Comparison of ENCODE assay signal across 25 mouse cellular contexts in the genomic region with DNA sequence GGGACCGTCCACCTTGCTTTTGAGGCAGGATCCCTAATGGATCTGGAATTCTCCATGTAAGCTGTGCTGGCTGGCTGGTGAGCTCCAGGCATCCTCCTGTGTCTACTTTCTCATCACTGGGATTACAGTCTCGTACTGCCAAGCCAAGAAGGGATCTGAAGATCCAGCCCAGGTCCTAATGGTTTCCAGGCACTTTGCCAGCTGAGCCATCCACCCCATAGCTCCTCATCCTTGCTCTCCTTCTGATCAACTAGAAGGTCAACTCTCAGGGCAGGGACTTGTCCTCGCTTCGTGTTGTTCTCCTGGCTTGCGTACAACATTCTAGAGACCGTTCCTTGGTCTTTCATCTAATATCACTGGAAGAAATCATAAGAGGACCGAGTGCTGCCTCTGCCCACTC. TPM values are rescaled to one million over a fixed set of nuclear protein-coding genes. Genes with fewer than 3 reads are reported as not detected.
DNase-seq lines count a peak whose midpoint lies in the region; ATAC-seq and TF ChIP-seq lines count a peak whose summit lies in the region.
"Had no signal": no experiment of that assay in that cellular context is flagged by ENCODE, and none has a peak within 500 bp of the region (broad histone marks: within the 10 kb centered on the region; RNA-seq: fewer than 3 reads in every experiment).

No protein-coding gene starts in this region.

- H3K4me2 ChIP-seq in hindbrain, embryonic 14.5 days (replicated peaks): no peak overlapping the region
- no peak overlapping the region for H3K4me2 ChIP-seq in hindbrain, embryonic 12.5 days (replicated peaks)
- no peak overlapping the region for H3K4me2 ChIP-seq in midbrain, postnatal 0 days (ENCODE audit: low read depth, low read length, poor library complexity, severe bottlenecking)
- H3K4me2 ChIP-seq in midbrain, embryonic 16.5 days (ENCODE audit: low read length): no peak overlapping the region
- H3K4me2 ChIP-seq in forebrain, embryonic 14.5 days (ENCODE audit: low read length): no peak overlapping the region
- H3K4me2 ChIP-seq: heart, embryonic 11.5 days; kidney, embryonic 15.5 days; liver, embryonic 13.5 days; midbrain, embryonic 13.5 days had no signal

- H3K9ac ChIP-seq in hindbrain, embryonic 14.5 days: no peak overlapping the region
- H3K9ac ChIP-seq in hindbrain, embryonic 12.5 days: no peak overlapping the region
- no peak overlapping the region for H3K9ac ChIP-seq in midbrain, postnatal 0 days (replicated peaks; ENCODE audit: low read length, poor library complexity, severe bottlenecking)
- no peak overlapping the region for H3K9ac ChIP-seq in midbrain, embryonic 16.5 days (ENCODE audit: low read depth, low read length)
- no peak overlapping the region for H3K9ac ChIP-seq in forebrain, embryonic 14.5 days (ENCODE audit: low read length)
- H3K9ac ChIP-seq: kidney, embryonic 15.5 days; liver, embryonic 13.5 days; midbrain, embryonic 13.5 days had no signal

- no peaks in the 10 kb centered on the region; the same call in 1 of the 2 replicates for H3K4me1 ChIP-seq in hindbrain, embryonic 14.5 days (replicated peaks; ENCODE audit: control insufficient read depth, insufficient read depth, low read length)
- no peaks in the 10 kb centered on the region for H3K4me1 ChIP-seq in hindbrain, embryonic 12.5 days
- no peaks in the 10 kb centered on the region for H3K4me1 ChIP-seq in midbrain, postnatal 0 days (ENCODE audit: insufficient read depth, low read length)
- H3K4me1 ChIP-seq in midbrain, embryonic 16.5 days (ENCODE audit: control insufficient read depth, insufficient read depth, low read length): peaks cover 2% of the 10 kb centered on the region; the same call in 1 of the 2 replicates
- peaks cover 9% of the 10 kb centered on the region for H3K4me1 ChIP-seq in forebrain, embryonic 14.5 days (ENCODE audit: control insufficient read depth, insufficient read depth, low read length)
- H3K4me1 ChIP-seq: kidney, embryonic 15.5 days had no signal

- H3K36me3 ChIP-seq in hindbrain, embryonic 14.5 days (replicated peaks; ENCODE audit: control insufficient read depth, insufficient read depth): no peaks in the 10 kb centered on the region
- H3K36me3 ChIP-seq in hindbrain, embryonic 12.5 days: no peaks in the 10 kb centered on the region
- no peaks in the 10 kb centered on the region for H3K36me3 ChIP-seq in midbrain, postnatal 0 days (ENCODE audit: insufficient read depth, low read length)
- no peaks in the 10 kb centered on the region for H3K36me3 ChIP-seq in midbrain, embryonic 16.5 days (ENCODE audit: control insufficient read depth, insufficient read depth, low read length)
- H3K36me3 ChIP-seq in forebrain, embryonic 14.5 days (ENCODE audit: control insufficient read depth, insufficient read depth, low read length): no peaks in the 10 kb centered on the region
- H3K36me3 ChIP-seq: kidney, embryonic 15.5 days; liver, embryonic 13.5 days; midbrain, embryonic 13.5 days had no signal

- WGBS in hindbrain, embryonic 14.5 days: 84% methylated on average over 7 of the region's 7 CpGs
- 93% methylated on average over 7 of the region's 7 CpGs for WGBS in hindbrain, embryonic 12.5 days
- 77% methylated on average over 7 of the region's 7 CpGs for WGBS in midbrain, postnatal 0 days
- 80% methylated on average over 7 of the region's 7 CpGs for WGBS in midbrain, embryonic 16.5 days
- WGBS in forebrain, embryonic 14.5 days: 82% methylated on average over 7 of the region's 7 CpGs

- no peaks in the 10 kb centered on the region for H3K9me3 ChIP-seq in hindbrain, embryonic 14.5 days (ENCODE audit: control insufficient read depth, low read length)
- H3K9me3 ChIP-seq in hindbrain, embryonic 12.5 days (replicated peaks): no peaks in the 10 kb centered on the region
- no peaks in the 10 kb centered on the region for H3K9me3 ChIP-seq in midbrain, postnatal 0 days (ENCODE audit: low read length)
- no peaks in the 10 kb centered on the region for H3K9me3 ChIP-seq in midbrain, embryonic 16.5 days (replicated peaks; ENCODE audit: control insufficient read depth, low read length, poor library complexity, severe bottlenecking)
- no peaks in the 10 kb centered on the region for H3K9me3 ChIP-seq in forebrain, embryonic 14.5 days (replicated peaks; ENCODE audit: control insufficient read depth, low read length)
- H3K9me3 ChIP-seq: kidney, embryonic 15.5 days; liver, embryonic 13.5 days; midbrain, embryonic 13.5 days had no signal

- 0 out of 2 replicates have a peak overlapping the region, but pooled peaks have one; percentile 32 for H3K27ac ChIP-seq in hindbrain, embryonic 14.5 days
- H3K27ac ChIP-seq in hindbrain, embryonic 12.5 days: no peak overlapping the region
- no peak overlapping the region for H3K27ac ChIP-seq in midbrain, postnatal 0 days (ENCODE audit: low read depth, low read length)
- no peak overlapping the region for H3K27ac ChIP-seq in midbrain, embryonic 16.5 days (ENCODE audit: low read length)
- peak overlapping the region; percentile 40; the same call in 1 of the 2 replicates for H3K27ac ChIP-seq in forebrain, embryonic 14.5 days (ENCODE audit: low read depth, low read length)
- H3K27ac ChIP-seq: kidney, embryonic 15.5 days; liver, embryonic 13.5 days; midbrain, embryonic 13.5 days had no signal

- no peak for DNase-seq in hindbrain, embryonic 14.5 days (ENCODE audit: low spot score)
- DNase-seq in midbrain, postnatal 0 days (ENCODE audit: low spot score): peak; percentile 71
- peak; percentile 34 for DNase-seq in forebrain, embryonic 14.5 days (ENCODE audit: low spot score)
- no peak for DNase-seq in layer of hippocampus, adult 11-12 months (ENCODE audit: low spot score)
- DNase-seq in embryo, embryonic 10.5 days (ENCODE audit: low spot score): no peak
- DNase-seq: adrenal gland, postnatal 14 days; cerebellum, adult 11 months; cerebellum, postnatal 36 days; gastrocnemius, postnatal 14 days; kidney, postnatal 36 days; liver, embryonic 13.5 days; lung, adult 2 months; lung, postnatal 14 days; thymus, postnatal 14 days had no signal

- no peak overlapping the region for H3K4me3 ChIP-seq in hindbrain, embryonic 14.5 days (replicated peaks; ENCODE audit: low read length)
- no peak overlapping the region for H3K4me3 ChIP-seq in hindbrain, embryonic 12.5 days
- no peak overlapping the region for H3K4me3 ChIP-seq in midbrain, postnatal 0 days (ENCODE audit: low read depth, low read length)
- H3K4me3 ChIP-seq in midbrain, embryonic 16.5 days (ENCODE audit: low read depth, low read length): no peak overlapping the region
- H3K4me3 ChIP-seq in forebrain, embryonic 14.5 days (ENCODE audit: low read depth, low read length): no peak overlapping the region
- H3K4me3 ChIP-seq: kidney, embryonic 15.5 days; liver, embryonic 13.5 days; midbrain, embryonic 13.5 days had no signal

- ATAC-seq in hindbrain, embryonic 14.5 days (ENCODE audit: low FRiP score): no peak
- no peak for ATAC-seq in hindbrain, embryonic 12.5 days (ENCODE audit: low FRiP score)
- no peak for ATAC-seq in midbrain, postnatal 0 days (ENCODE audit: low FRiP score)
- no peak for ATAC-seq in midbrain, embryonic 16.5 days
- no peak; the same call in 1 of the 2 replicates for ATAC-seq in forebrain, embryonic 14.5 days
- ATAC-seq: intestine, postnatal 0 days; midbrain, embryonic 13.5 days had no signal

- no peaks in the 10 kb centered on the region for H3K27me3 ChIP-seq in hindbrain, embryonic 14.5 days (ENCODE audit: control insufficient read depth, insufficient read depth, low read length)
- 0 out of 2 replicates have a peak, but pooled peaks cover 2% of the 10 kb centered on the region for H3K27me3 ChIP-seq in hindbrain, embryonic 12.5 days
- no peaks in the 10 kb centered on the region for H3K27me3 ChIP-seq in midbrain, postnatal 0 days (ENCODE audit: insufficient read depth, low read length)
- H3K27me3 ChIP-seq in midbrain, embryonic 16.5 days (ENCODE audit: control insufficient read depth, insufficient read depth, low read depth, low read length): no peaks in the 10 kb centered on the region
- H3K27me3 ChIP-seq in forebrain, embryonic 14.5 days (replicated peaks; ENCODE audit: control insufficient read depth, insufficient read depth, low read length): no peaks in the 10 kb centered on the region
- H3K27me3 ChIP-seq: kidney, embryonic 15.5 days; liver, embryonic 13.5 days; midbrain, embryonic 13.5 days had no signal

- TF ChIP-seq CTCF in midbrain, postnatal 0 days (IDR thresholded peaks at IDR 0.05): no peak

RNA-seq across cellular contexts. Expression of gene Glrp1, which starts 29.4 kb away (rescaled TPM):
- polyA plus RNA-seq in hindbrain, embryonic 14.5 days (2014; fragmentation: Nextera tagmentation; extraction: Ambion mirVana): not detected in 2 replicates
- not detected in 2 replicates for polyA plus RNA-seq in hindbrain, embryonic 12.5 days (2016; fragmentation: Nextera tagmentation; extraction: Ambion mirVana)
- total RNA-seq in midbrain, postnatal 0 days (2014; rRNA removed): not detected in 2 replicates
- polyA plus RNA-seq in midbrain, postnatal 0 days (2015; fragmentation: Nextera tagmentation; extraction: Ambion mirVana): 0.07 TPM in 1 of 2 replicates, not detected in the other
- polyA plus RNA-seq in midbrain, embryonic 16.5 days (2015; fragmentation: Nextera tagmentation; extraction: Ambion mirVana): not detected in 2 replicates
- not detected in 2 replicates for polyA plus RNA-seq in forebrain, embryonic 14.5 days (2014; fragmentation: Nextera tagmentation; extraction: Ambion mirVana)
- total RNA-seq: adrenal gland, postnatal 14 days; gastrocnemius, postnatal 14 days; left cerebral cortex, postnatal 14 days had no signal
- polyA plus RNA-seq: embryonic facial prominence, embryonic 14.5 days; intestine, postnatal 0 days; kidney, embryonic 15.5 days; limb, embryonic 14.5 days; midbrain, embryonic 13.5 days; neural tube, embryonic 14.5 days; spleen, adult 2 months had no signal

Comparison
In these comparisons a context has a peak if more than half of its experiments do, and no peak if none do; other contexts are left out.
1. H3K27ac ChIP-seq: peak in hindbrain, embryonic 14.5 days (single experiment) and forebrain, embryonic 14.5 days (single experiment); none in hindbrain, embryonic 12.5 days (single experiment), midbrain, postnatal 0 days (single experiment) and midbrain, embryonic 16.5 days (single experiment).
2. DNase-seq: peak in midbrain, postnatal 0 days (single experiment) and forebrain, embryonic 14.5 days (single experiment); none in hindbrain, embryonic 14.5 days (single experiment), layer of hippocampus, adult 11-12 months (single experiment) and embryo, embryonic 10.5 days (single experiment).